Mouse (Mus musculus): ENCODE results near the gene Nme7. TPM values are rescaled to one million over a fixed set of nuclear protein-coding genes. Genes with fewer than 3 reads are reported as not detected.

Gene Nme7
- total RNA-seq, 2 experiments from 2014 or later, result 23.3 to 23.8 TPM

GRCm38 (mm10) chr1:164471632-164472031 lies 167.7 kb downstream of the Nme7 start:
- intact Hi-C loops (cut with DNase I), result loop anchor here (5.0 kb wide), 1 partner anchor 106 kb away; no protein-coding TSS in a partner anchor
- DNase-seq (ENCODE audit: low spot score in 2 of 2), result no peak

GRCm38 (mm10) chr1:164473398-164473797 lies 169.5 kb downstream of the Nme7 start:
- no peak for DNase-seq (ENCODE audit: low spot score in 2 of 2)
- intact Hi-C loops (cut with DNase I), result loop anchor here (5.0 kb wide), 1 partner anchor 104 kb away; no protein-coding TSS in a partner anchor

- intact Hi-C loops (cut with DNase I), result loop anchor here (5.0 kb wide), 1 partner anchor 103 kb away; no protein-coding TSS in a partner anchor
- no peak for DNase-seq (ENCODE audit: low spot score in 2 of 2)
These were observed 170.4 kb downstream of the Nme7 start for GRCm38 (mm10) chr1:164474310-164474709.

- DNase-seq (ENCODE audit: low spot score in 2 of 2), result peak in 1 of 2 experiments; percentile 74
- intact Hi-C loops (cut with DNase I), result loop anchor here (5.0 kb wide), 1 partner anchor 102 kb away; no protein-coding TSS in a partner anchor
These were observed 171.0 kb downstream of the Nme7 start for GRCm38 (mm10) chr1:164474778-164475511.

GRCm38 (mm10) chr1:164475895-164476294 lies 172.0 kb downstream of the Nme7 start:
- peak in 1 of 2 experiments; percentile 66 for DNase-seq (ENCODE audit: low spot score in 2 of 2)
- intact Hi-C loops (cut with DNase I), result no loop called here

GRCm38 (mm10) chr1:164480755-164481644 lies 177.1 kb downstream of the Nme7 start:
- DNase-seq (ENCODE audit: low spot score in 2 of 2), result no peak
- intact Hi-C loops (cut with DNase I), result no loop called here

- intact Hi-C loops (cut with DNase I), result no loop called here
- no peak for DNase-seq (ENCODE audit: low spot score in 2 of 2)
These were observed 177.9 kb downstream of the Nme7 start for GRCm38 (mm10) chr1:164481645-164482354.

GRCm38 (mm10) chr1:164482833-164483232 lies 178.9 kb downstream of the Nme7 start:
- no peak for DNase-seq (ENCODE audit: low spot score in 2 of 2)
- intact Hi-C loops (cut with DNase I), result no loop called here

GRCm38 (mm10) chr1:164483728-164484127 lies 179.8 kb downstream of the Nme7 start:
- no peak for DNase-seq (ENCODE audit: low spot score in 2 of 2)
- intact Hi-C loops (cut with DNase I), result no loop called here

Other genes with a start within 250 kb of the Nme7 start
- gene Sell, start 242.1 kb upstream of the Nme7 start, total RNA-seq (2021), result not detected
- gene Selp, start 188.9 kb upstream of the Nme7 start, total RNA-seq (2021), result not detected
- under 1 TPM; 0.66 to 0.87 TPM for gene F5, start 152.3 kb upstream of the Nme7 start, total RNA-seq (2021)
- 10 to 100 TPM; 10.3 to 10.5 TPM for gene Slc19a2, start 55.1 kb upstream of the Nme7 start, total RNA-seq (2021)
- gene Ccdc181, start 28.5 kb upstream of the Nme7 start, total RNA-seq (2021), result 10 to 100 TPM; 19.3 to 21.1 TPM
- 10 to 100 TPM; 27.6 to 29.4 TPM for gene Blzf1, start 3.4 kb downstream of the Nme7 start, total RNA-seq (2021)
- gene Atp1b1, start 154.2 kb downstream of the Nme7 start, total RNA-seq (2021), result 1,000 to 10,000 TPM; 1,826 to 1,842 TPM

Data from left cerebral cortex, postnatal 14 days (tissue).